Mouse (Mus musculus): ENCODE data around the gene Slc2a3. TPM values are rescaled to one million over a fixed set of nuclear protein-coding genes. Genes with fewer than 3 reads are reported as not detected.

Slc2a3 gene
- polyA plus RNA-seq, 1 experiment from 2014 or later = 12.1 TPM

GRCm38 (mm10) chr6:122762480-122762879 is 39.0 kb downstream of the Slc2a3 start:
- no peak for ATAC-seq (ENCODE audit: extremely low read depth, insufficient number of reproducible peaks, low FRiP score, low TSS enrichment)
- Histone ChIP-seq H3K4me2 (no peak overlapping the region), H3K9me3 (no peaks in the 10 kb centered on the region), H3K27me3 (replicated peaks) (peaks cover 11% of the 10 kb centered on the region), H3K27ac (replicated peaks) (no peak overlapping the region), H3K4me1 (peaks cover 30% of the 10 kb centered on the region), H3K4me3 (no peak overlapping the region), H3K36me3 (no peaks in the 10 kb centered on the region), H3K9ac (no peak overlapping the region)
- 69% methylated on average over 3 of the region's 3 CpGs for WGBS

GRCm38 (mm10) chr6:122761901-122762300 is 39.5 kb downstream of the Slc2a3 start:
- no peaks in the 10 kb centered on the region for H3K36me3 ChIP-seq
- H3K4me2 ChIP-seq = no peak overlapping the region
- peaks cover 11% of the 10 kb centered on the region for H3K27me3 ChIP-seq (replicated peaks)
- H3K27ac ChIP-seq (replicated peaks) = no peak overlapping the region
- H3K9ac ChIP-seq = no peak overlapping the region
- ATAC-seq (ENCODE audit: extremely low read depth, insufficient number of reproducible peaks, low FRiP score, low TSS enrichment) = no peak
- H3K4me1 ChIP-seq = peaks cover 30% of the 10 kb centered on the region
- H3K4me3 ChIP-seq = no peak overlapping the region
- H3K9me3 ChIP-seq = no peaks in the 10 kb centered on the region

GRCm38 (mm10) chr6:122761011-122761599 is 40.3 kb downstream of the Slc2a3 start:
- WGBS = under 1% methylated on average over 11 of the region's 11 CpGs
- no peaks in the 10 kb centered on the region for H3K36me3 ChIP-seq
- H3K27me3 ChIP-seq (replicated peaks) = peaks cover 11% of the 10 kb centered on the region
- H3K4me3 ChIP-seq = peak overlapping the region; percentile 50
- H3K9ac ChIP-seq = peak overlapping the region; percentile 69; the same call in 1 of the 2 replicates
- H3K9me3 ChIP-seq = no peaks in the 10 kb centered on the region
- no peak for ATAC-seq (ENCODE audit: extremely low read depth, insufficient number of reproducible peaks, low FRiP score, low TSS enrichment)
- H3K4me2 ChIP-seq = peak overlapping the region; percentile 63
- H3K27ac ChIP-seq (replicated peaks) = no peak overlapping the region
- peaks cover 30% of the 10 kb centered on the region for H3K4me1 ChIP-seq

GRCm38 (mm10) chr6:122758732-122759131 is 42.7 kb downstream of the Slc2a3 start:
- H3K4me1 ChIP-seq = peaks cover 14% of the 10 kb centered on the region
- H3K27me3 ChIP-seq (replicated peaks) = peaks cover 9% of the 10 kb centered on the region
- no peaks in the 10 kb centered on the region for H3K36me3 ChIP-seq
- H3K4me2 ChIP-seq = no peak overlapping the region
- H3K27ac ChIP-seq (replicated peaks) = no peak overlapping the region
- H3K9ac ChIP-seq = no peak overlapping the region
- WGBS = 54% methylated on average over 5 of the region's 5 CpGs
- H3K4me3 ChIP-seq = no peak overlapping the region
- ATAC-seq (ENCODE audit: extremely low read depth, insufficient number of reproducible peaks, low FRiP score, low TSS enrichment) = no peak
- H3K9me3 ChIP-seq = no peaks in the 10 kb centered on the region

- WGBS = 39% methylated on average over 2 of the region's 2 CpGs
Measured at GRCm38 (mm10) chr6:122755913-122756312, 45.5 kb downstream of the Slc2a3 start.

GRCm38 (mm10) chr6:122750579-122750978 is 50.9 kb downstream of the Slc2a3 start:
- no peak overlapping the region for H3K4me3 ChIP-seq
- H3K4me2 ChIP-seq = no peak overlapping the region
- H3K27ac ChIP-seq (replicated peaks) = no peak overlapping the region
- ATAC-seq (ENCODE audit: extremely low read depth, insufficient number of reproducible peaks, low FRiP score, low TSS enrichment) = no peak
- H3K9ac ChIP-seq = no peak overlapping the region
- no peaks in the 10 kb centered on the region for H3K36me3 ChIP-seq
- 79% methylated on average over 6 of the region's 6 CpGs for WGBS
- no peaks in the 10 kb centered on the region for H3K9me3 ChIP-seq
- no peaks in the 10 kb centered on the region for H3K4me1 ChIP-seq
- no peaks in the 10 kb centered on the region; the same call in 1 of the 2 replicates for H3K27me3 ChIP-seq (replicated peaks)

More at GRCm38 (mm10) chr6:122755913-122756312, 45.5 kb downstream of the Slc2a3 start:
- no peak overlapping the region for H3K9ac ChIP-seq
- no peaks in the 10 kb centered on the region for H3K36me3 ChIP-seq
- no peak overlapping the region for H3K4me2 ChIP-seq
- no peak overlapping the region for H3K4me3 ChIP-seq
- H3K9me3 ChIP-seq = no peaks in the 10 kb centered on the region
- H3K27ac ChIP-seq (replicated peaks) = no peak overlapping the region
- ATAC-seq (ENCODE audit: extremely low read depth, insufficient number of reproducible peaks, low FRiP score, low TSS enrichment) = no peak
- peaks cover 7% of the 10 kb centered on the region for H3K4me1 ChIP-seq
- no peaks in the 10 kb centered on the region for H3K27me3 ChIP-seq (replicated peaks)

- ATAC-seq (ENCODE audit: extremely low read depth, insufficient number of reproducible peaks, low FRiP score, low TSS enrichment) = no peak
- 38% methylated on average over 10 of the region's 10 CpGs for WGBS
- no peak overlapping the region for H3K27ac ChIP-seq (replicated peaks)
Measured at GRCm38 (mm10) chr6:122744505-122745249, 56.8 kb downstream of the Slc2a3 start.

GRCm38 (mm10) chr6:122743353-122743752 is 58.1 kb downstream of the Slc2a3 start:
- no peaks in the 10 kb centered on the region for H3K9me3 ChIP-seq
- no peak overlapping the region for H3K4me3 ChIP-seq
- H3K36me3 ChIP-seq = no peaks in the 10 kb centered on the region
- no peak overlapping the region for H3K9ac ChIP-seq
- WGBS = 26% methylated on average over 11 of the region's 11 CpGs
- H3K4me1 ChIP-seq = peaks cover 22% of the 10 kb centered on the region; the same call in 1 of the 2 replicates
- H3K27me3 ChIP-seq (replicated peaks) = peaks cover 32% of the 10 kb centered on the region
- ATAC-seq (ENCODE audit: extremely low read depth, insufficient number of reproducible peaks, low FRiP score, low TSS enrichment) = no peak
- no peak overlapping the region for H3K27ac ChIP-seq (replicated peaks)
- H3K4me2 ChIP-seq = no peak overlapping the region

More at GRCm38 (mm10) chr6:122744505-122745249, 56.8 kb downstream of the Slc2a3 start:
- Histone ChIP-seq H3K4me1 (peaks cover 22% of the 10 kb centered on the region; the same call in 1 of the 2 replicates), H3K9ac (no peak overlapping the region), H3K9me3 (no peaks in the 10 kb centered on the region), H3K36me3 (no peaks in the 10 kb centered on the region), H3K4me3 (no peak overlapping the region), H3K27me3 (replicated peaks) (peaks cover 32% of the 10 kb centered on the region), H3K4me2 (no peak overlapping the region)

- H3K9ac ChIP-seq = peak overlapping the region; percentile 81
- peaks cover 32% of the 10 kb centered on the region for H3K27me3 ChIP-seq (replicated peaks)
- peak overlapping the region; percentile 60 for H3K4me3 ChIP-seq
- no peak overlapping the region for H3K27ac ChIP-seq (replicated peaks)
- no peak for ATAC-seq (ENCODE audit: extremely low read depth, insufficient number of reproducible peaks, low FRiP score, low TSS enrichment)
- under 1% methylated on average over 23 of the region's 23 CpGs for WGBS
- H3K9me3 ChIP-seq = no peaks in the 10 kb centered on the region
- peak overlapping the region; percentile 85 for H3K4me2 ChIP-seq
- H3K36me3 ChIP-seq = no peaks in the 10 kb centered on the region
- peaks cover 22% of the 10 kb centered on the region; the same call in 1 of the 2 replicates for H3K4me1 ChIP-seq
Measured at GRCm38 (mm10) chr6:122742228-122742899, 59.1 kb downstream of the Slc2a3 start.

- H3K27me3 ChIP-seq (replicated peaks) = peaks cover 32% of the 10 kb centered on the region
- H3K4me2 ChIP-seq = peak overlapping the region; percentile 85
- peak overlapping the region; percentile 81 for H3K9ac ChIP-seq
- peak overlapping the region; percentile 60 for H3K4me3 ChIP-seq
- WGBS = 3% methylated on average over 25 of the region's 25 CpGs
- H3K9me3 ChIP-seq = no peaks in the 10 kb centered on the region
- H3K27ac ChIP-seq (replicated peaks) = no peak overlapping the region
- H3K36me3 ChIP-seq = no peaks in the 10 kb centered on the region
- ATAC-seq (ENCODE audit: extremely low read depth, insufficient number of reproducible peaks, low FRiP score, low TSS enrichment) = no peak
- H3K4me1 ChIP-seq = peaks cover 22% of the 10 kb centered on the region; the same call in 1 of the 2 replicates
Measured at GRCm38 (mm10) chr6:122741460-122742227, 59.8 kb downstream of the Slc2a3 start.

- ATAC-seq (ENCODE audit: extremely low read depth, insufficient number of reproducible peaks, low FRiP score, low TSS enrichment) = no peak
- Histone ChIP-seq H3K27ac (replicated peaks) (no peak overlapping the region), H3K4me2 (peak overlapping the region; percentile 85), H3K36me3 (peaks cover 7% of the 10 kb centered on the region), H3K4me3 (peak overlapping the region; percentile 60), H3K9ac (no peak overlapping the region), H3K4me1 (peaks cover 22% of the 10 kb centered on the region; the same call in 1 of the 2 replicates), H3K27me3 (replicated peaks) (peaks cover 30% of the 10 kb centered on the region), H3K9me3 (no peaks in the 10 kb centered on the region)
- 11% methylated on average over 8 of the region's 8 CpGs for WGBS
Measured at GRCm38 (mm10) chr6:122739952-122740351, 61.5 kb downstream of the Slc2a3 start.

Data from heart, embryonic 13.5 days (tissue).